Mouse (Mus musculus): ENCODE data around the gene Cald1. TPM values are rescaled to one million over a fixed set of nuclear protein-coding genes. Genes with fewer than 3 reads are reported as not detected.

Gene Cald1
- polyA plus RNA-seq, 1 experiment: 5.0 TPM

GRCm38 (mm10) chr6:34615419-34615818, 17.1 kb downstream of the Cald1 start:
- H3K4me3 ChIP-seq (ENCODE audit: control insufficient read depth, low read depth, low read length): no peak overlapping the region
- H3K36me3 ChIP-seq (ENCODE audit: control insufficient read depth, insufficient read depth, low read length): no peaks in the 10 kb centered on the region
- TF ChIP-seq CTCF (IDR thresholded peaks at IDR 0.05; ENCODE audit: control insufficient read depth, insufficient read depth, insufficient replicate concordance, low read depth, low read length): no peak
- TF ChIP-seq POLR2A (IDR thresholded peaks at IDR 0.05; ENCODE audit: control insufficient read depth, low read depth, low read length): no peak
- no peaks in the 10 kb centered on the region for H3K27me3 ChIP-seq (ENCODE audit: control insufficient read depth, insufficient read depth, low read length)
- H3K27ac ChIP-seq (ENCODE audit: control insufficient read depth, insufficient read depth, low read depth, low read length): no peak overlapping the region
- peaks cover 4% of the 10 kb centered on the region for H3K4me1 ChIP-seq (ENCODE audit: control insufficient read depth, insufficient read depth, low read length)

- no peak overlapping the region for H3K27ac ChIP-seq (ENCODE audit: control insufficient read depth, insufficient read depth, low read depth, low read length)
- H3K27me3 ChIP-seq (ENCODE audit: control insufficient read depth, insufficient read depth, low read length): no peaks in the 10 kb centered on the region
- H3K4me1 ChIP-seq (ENCODE audit: control insufficient read depth, insufficient read depth, low read length): peaks cover 5% of the 10 kb centered on the region
- H3K36me3 ChIP-seq (ENCODE audit: control insufficient read depth, insufficient read depth, low read length): no peaks in the 10 kb centered on the region
- no peak for TF ChIP-seq POLR2A (IDR thresholded peaks at IDR 0.05; ENCODE audit: control insufficient read depth, low read depth, low read length)
- TF ChIP-seq CTCF (IDR thresholded peaks at IDR 0.05; ENCODE audit: control insufficient read depth, insufficient read depth, insufficient replicate concordance, low read depth, low read length): no peak
- no peak overlapping the region for H3K4me3 ChIP-seq (ENCODE audit: control insufficient read depth, low read depth, low read length)
Measured at GRCm38 (mm10) chr6:34619494-34619893, 21.2 kb downstream of the Cald1 start.

- peaks cover 5% of the 10 kb centered on the region for H3K4me1 ChIP-seq (ENCODE audit: control insufficient read depth, insufficient read depth, low read length)
- no peaks in the 10 kb centered on the region for H3K27me3 ChIP-seq (ENCODE audit: control insufficient read depth, insufficient read depth, low read length)
- no peak overlapping the region for H3K27ac ChIP-seq (ENCODE audit: control insufficient read depth, insufficient read depth, low read depth, low read length)
- no peak for TF ChIP-seq POLR2A (IDR thresholded peaks at IDR 0.05; ENCODE audit: control insufficient read depth, low read depth, low read length)
- TF ChIP-seq CTCF (IDR thresholded peaks at IDR 0.05; ENCODE audit: control insufficient read depth, insufficient read depth, insufficient replicate concordance, low read depth, low read length): no peak
- no peak overlapping the region for H3K4me3 ChIP-seq (ENCODE audit: control insufficient read depth, low read depth, low read length)
- no peaks in the 10 kb centered on the region for H3K36me3 ChIP-seq (ENCODE audit: control insufficient read depth, insufficient read depth, low read length)
Measured at GRCm38 (mm10) chr6:34620242-34620641, 21.9 kb downstream of the Cald1 start.

- no peak overlapping the region for H3K4me3 ChIP-seq (ENCODE audit: control insufficient read depth, low read depth, low read length)
- no peaks in the 10 kb centered on the region for H3K27me3 ChIP-seq (ENCODE audit: control insufficient read depth, insufficient read depth, low read length)
- H3K4me1 ChIP-seq (ENCODE audit: control insufficient read depth, insufficient read depth, low read length): peaks cover 5% of the 10 kb centered on the region
- H3K27ac ChIP-seq (ENCODE audit: control insufficient read depth, insufficient read depth, low read depth, low read length): no peak overlapping the region
- no peak for TF ChIP-seq CTCF (IDR thresholded peaks at IDR 0.05; ENCODE audit: control insufficient read depth, insufficient read depth, insufficient replicate concordance, low read depth, low read length)
- TF ChIP-seq POLR2A (IDR thresholded peaks at IDR 0.05; ENCODE audit: control insufficient read depth, low read depth, low read length): no peak
- no peaks in the 10 kb centered on the region for H3K36me3 ChIP-seq (ENCODE audit: control insufficient read depth, insufficient read depth, low read length)
Measured at GRCm38 (mm10) chr6:34622865-34623264, 24.6 kb downstream of the Cald1 start.

GRCm38 (mm10) chr6:34623290-34623689, 25.0 kb downstream of the Cald1 start:
- H3K27ac ChIP-seq (ENCODE audit: control insufficient read depth, insufficient read depth, low read depth, low read length): no peak overlapping the region
- H3K4me3 ChIP-seq (ENCODE audit: control insufficient read depth, low read depth, low read length): no peak overlapping the region
- no peaks in the 10 kb centered on the region for H3K27me3 ChIP-seq (ENCODE audit: control insufficient read depth, insufficient read depth, low read length)
- peaks cover 5% of the 10 kb centered on the region for H3K4me1 ChIP-seq (ENCODE audit: control insufficient read depth, insufficient read depth, low read length)
- TF ChIP-seq CTCF (IDR thresholded peaks at IDR 0.05; ENCODE audit: control insufficient read depth, insufficient read depth, insufficient replicate concordance, low read depth, low read length) (no peak), POLR2A (IDR thresholded peaks at IDR 0.05; ENCODE audit: control insufficient read depth, low read depth, low read length) (no peak)
- H3K36me3 ChIP-seq (ENCODE audit: control insufficient read depth, insufficient read depth, low read length): no peaks in the 10 kb centered on the region

GRCm38 (mm10) chr6:34624536-34624935, 26.2 kb downstream of the Cald1 start:
- Histone ChIP-seq H3K36me3 (ENCODE audit: control insufficient read depth, insufficient read depth, low read length) (no peaks in the 10 kb centered on the region), H3K27ac (ENCODE audit: control insufficient read depth, insufficient read depth, low read depth, low read length) (no peak overlapping the region), H3K4me1 (ENCODE audit: control insufficient read depth, insufficient read depth, low read length) (peaks cover 5% of the 10 kb centered on the region), H3K27me3 (ENCODE audit: control insufficient read depth, insufficient read depth, low read length) (no peaks in the 10 kb centered on the region), H3K4me3 (ENCODE audit: control insufficient read depth, low read depth, low read length) (no peak overlapping the region)
- TF ChIP-seq POLR2A (IDR thresholded peaks at IDR 0.05; ENCODE audit: control insufficient read depth, low read depth, low read length): no peak
- TF ChIP-seq CTCF (IDR thresholded peaks at IDR 0.05; ENCODE audit: control insufficient read depth, insufficient read depth, insufficient replicate concordance, low read depth, low read length): no peak

- TF ChIP-seq CTCF (IDR thresholded peaks at IDR 0.05; ENCODE audit: control insufficient read depth, insufficient read depth, insufficient replicate concordance, low read depth, low read length): no peak
- no peak for TF ChIP-seq POLR2A (IDR thresholded peaks at IDR 0.05; ENCODE audit: control insufficient read depth, low read depth, low read length)
- H3K27me3 ChIP-seq (ENCODE audit: control insufficient read depth, insufficient read depth, low read length): no peaks in the 10 kb centered on the region
- no peaks in the 10 kb centered on the region for H3K4me1 ChIP-seq (ENCODE audit: control insufficient read depth, insufficient read depth, low read length)
- H3K4me3 ChIP-seq (ENCODE audit: control insufficient read depth, low read depth, low read length): no peak overlapping the region
- no peaks in the 10 kb centered on the region for H3K36me3 ChIP-seq (ENCODE audit: control insufficient read depth, insufficient read depth, low read length)
- no peak overlapping the region for H3K27ac ChIP-seq (ENCODE audit: control insufficient read depth, insufficient read depth, low read depth, low read length)
Measured at GRCm38 (mm10) chr6:34626586-34627245, 28.4 kb downstream of the Cald1 start.
